Mouse (Mus musculus): ENCODE measurements around the gene Stat4.

The Stat4 gene

DNA sequence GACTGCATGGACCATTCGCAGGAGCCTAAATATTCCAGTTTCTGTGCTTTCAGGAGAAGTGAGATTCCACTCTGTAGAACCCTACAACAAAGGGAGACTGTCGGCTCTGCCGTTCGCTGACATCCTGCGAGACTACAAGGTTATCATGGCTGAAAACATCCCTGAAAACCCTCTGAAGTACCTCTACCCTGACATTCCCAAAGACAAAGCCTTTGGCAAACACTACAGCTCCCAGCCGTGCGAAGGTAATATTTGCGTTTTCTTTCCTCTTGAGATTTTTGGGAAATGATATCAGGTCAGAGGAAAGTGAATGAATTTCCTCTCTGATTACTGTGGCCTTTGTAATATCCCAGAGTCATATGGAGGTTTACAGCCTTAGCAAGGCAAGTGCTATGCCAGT, 115.8 kb downstream of the Stat4 start:
- no peak for DNase-seq (ENCODE audit: low read depth, low spot score)

- no peak for DNase-seq (ENCODE audit: low read depth, low spot score)
These were observed 120.3 kb downstream of the Stat4 start for GRCm38 (mm10) chr1:52107206-52107605.

- DNase-seq (ENCODE audit: low read depth, low spot score) = no peak
These were observed 124.3 kb downstream of the Stat4 start for GRCm38 (mm10) chr1:52111217-52111616.

- no peak for DNase-seq (ENCODE audit: low read depth, low spot score)
These were observed 125.4 kb downstream of the Stat4 start for GRCm38 (mm10) chr1:52112301-52112700.

- DNase-seq (ENCODE audit: low read depth, low spot score) = no peak
These were observed 126.2 kb downstream of the Stat4 start for GRCm38 (mm10) chr1:52113067-52113665.

DNA sequence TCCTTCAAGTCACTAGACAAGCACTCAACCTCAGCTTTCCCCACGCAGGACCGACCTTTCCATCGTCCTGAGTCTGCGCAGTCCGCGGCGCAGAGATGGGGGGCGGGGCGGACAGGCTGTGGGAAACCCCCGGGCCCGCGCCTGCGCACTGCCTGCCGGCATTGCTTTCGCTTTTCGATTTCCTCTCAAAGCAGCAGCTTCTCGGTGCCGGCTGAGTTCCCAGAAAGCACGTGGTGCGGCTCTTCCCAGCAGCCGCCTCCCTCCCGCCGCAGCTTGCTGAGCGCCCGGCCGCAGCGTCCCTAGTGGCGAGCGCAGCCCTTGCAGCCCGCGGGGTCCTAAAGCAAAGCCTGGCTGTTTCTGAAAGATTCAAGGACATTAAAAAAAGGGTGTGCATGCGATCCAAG, 126.7 kb downstream of the Stat4 start:
- peak; percentile 95 for DNase-seq (ENCODE audit: low read depth, low spot score)

GRCm38 (mm10) chr1:52116441-52116840, 129.5 kb downstream of the Stat4 start:
- DNase-seq (ENCODE audit: low read depth, low spot score) = no peak

DNA sequence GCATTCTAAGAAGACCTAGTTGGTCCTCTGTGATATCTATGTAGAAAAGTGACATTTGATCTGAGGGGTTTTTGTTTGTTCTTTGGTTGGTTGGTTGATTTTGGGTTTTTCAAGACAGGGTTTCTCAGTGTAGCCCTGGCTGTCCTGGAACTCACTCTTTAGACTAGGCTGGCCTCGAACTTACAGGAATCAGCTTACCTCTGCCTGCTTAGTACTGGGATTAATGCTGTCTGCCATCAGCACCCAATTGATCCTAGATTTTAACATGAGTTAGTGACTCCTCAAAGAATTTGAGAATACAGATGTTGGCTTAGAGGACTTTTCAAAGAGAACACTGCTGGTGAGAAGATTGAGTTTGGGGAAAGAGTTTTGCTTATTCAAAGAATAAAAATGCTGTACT, 130.8 kb downstream of the Stat4 start:
- DNase-seq (ENCODE audit: low read depth, low spot score) = no peak

GRCm38 (mm10) chr1:52118860-52119591, 132.1 kb downstream of the Stat4 start, which contains the start of gene Stat1:
Stat1 (plus strand) TSS chr1:52119440.
- DNase-seq (ENCODE audit: low read depth, low spot score) = peak; percentile 86

- no peak for DNase-seq (ENCODE audit: low read depth, low spot score)
These were observed 132.7 kb downstream of the Stat4 start for GRCm38 (mm10) chr1:52119691-52120090.

GRCm38 (mm10) chr1:52120191-52120590, 133.2 kb downstream of the Stat4 start:
- DNase-seq (ENCODE audit: low read depth, low spot score) = no peak

DNA sequence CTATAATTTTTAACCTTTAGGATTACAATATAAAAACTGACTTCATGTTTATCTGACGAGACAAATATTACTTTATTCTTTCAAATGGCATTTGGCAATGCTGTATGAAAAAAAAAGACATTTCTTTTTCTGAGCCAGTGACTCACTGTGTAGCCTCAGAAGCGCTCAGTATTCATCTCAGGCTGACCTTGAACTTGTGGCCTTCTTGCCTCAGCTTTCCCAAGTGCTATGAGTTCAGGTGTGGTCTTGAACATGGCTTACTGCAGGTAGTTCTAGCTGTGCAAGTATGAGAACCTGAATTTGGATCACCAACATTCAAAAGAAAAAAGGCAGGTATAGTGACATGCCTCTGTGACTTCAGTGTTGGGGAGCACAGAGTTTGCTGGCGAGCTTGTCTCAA, 134.1 kb downstream of the Stat4 start:
- no peak for DNase-seq (ENCODE audit: low read depth, low spot score)

GRCm38 (mm10) chr1:52124818-52125217, 137.9 kb downstream of the Stat4 start:
- DNase-seq (ENCODE audit: low read depth, low spot score) = no peak

DNA sequence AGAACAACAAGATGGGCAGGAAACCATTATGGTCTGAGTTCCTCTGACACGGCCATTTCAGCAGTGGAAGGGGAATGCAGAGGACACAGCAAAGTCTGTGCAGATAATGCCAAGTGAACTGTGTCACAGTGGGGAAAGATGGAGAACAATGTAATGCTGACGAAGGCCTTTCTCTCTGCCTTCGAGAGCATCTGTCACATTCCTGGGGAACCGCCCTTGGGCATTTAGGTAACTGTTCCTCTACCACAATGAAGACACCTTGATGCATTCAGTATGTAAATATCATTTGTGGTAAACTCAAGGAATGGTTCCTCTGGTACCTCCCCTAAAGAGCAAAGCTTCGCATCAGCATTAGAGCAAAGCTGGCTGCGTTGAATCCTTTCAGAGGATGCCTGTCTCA, 140.4 kb downstream of the Stat4 start:
- no peak for DNase-seq (ENCODE audit: low read depth, low spot score)

GRCm38 (mm10) chr1:52129794-52130193, 142.8 kb downstream of the Stat4 start:
- no peak for DNase-seq (ENCODE audit: low read depth, low spot score)

GRCm38 (mm10) chr1:52131787-52132377, 144.9 kb downstream of the Stat4 start:
- DNase-seq (ENCODE audit: low read depth, low spot score) = no peak

- no peak for DNase-seq (ENCODE audit: low read depth, low spot score)
These were observed 146.3 kb downstream of the Stat4 start for GRCm38 (mm10) chr1:52133254-52133653.

- DNase-seq (ENCODE audit: low read depth, low spot score) = no peak
These were observed 150.3 kb downstream of the Stat4 start for GRCm38 (mm10) chr1:52137292-52137691.

- no peak for DNase-seq (ENCODE audit: low read depth, low spot score)
These were observed 153.6 kb downstream of the Stat4 start for GRCm38 (mm10) chr1:52140534-52140933.

DNA sequence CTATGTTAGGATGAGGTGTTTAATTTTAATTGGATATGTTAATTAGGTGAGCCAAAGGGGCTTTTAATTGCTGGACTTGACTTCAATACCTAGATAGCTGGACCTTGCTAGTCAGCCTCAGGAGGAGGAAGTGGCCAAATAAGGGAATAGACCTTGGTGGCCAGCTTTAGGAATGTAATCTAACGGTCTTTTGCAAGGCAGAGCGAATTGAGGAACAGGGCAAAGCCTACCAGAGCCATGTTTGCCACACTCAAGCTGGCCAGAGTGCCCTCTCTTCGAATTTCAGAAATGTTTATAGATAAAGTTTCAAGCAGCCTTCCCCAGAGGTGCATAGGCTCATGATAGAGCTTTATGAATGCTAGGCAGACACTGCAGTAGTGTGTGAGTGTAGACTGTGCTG, 154.5 kb downstream of the Stat4 start:
- DNase-seq (ENCODE audit: low read depth, low spot score) = no peak

DNA sequence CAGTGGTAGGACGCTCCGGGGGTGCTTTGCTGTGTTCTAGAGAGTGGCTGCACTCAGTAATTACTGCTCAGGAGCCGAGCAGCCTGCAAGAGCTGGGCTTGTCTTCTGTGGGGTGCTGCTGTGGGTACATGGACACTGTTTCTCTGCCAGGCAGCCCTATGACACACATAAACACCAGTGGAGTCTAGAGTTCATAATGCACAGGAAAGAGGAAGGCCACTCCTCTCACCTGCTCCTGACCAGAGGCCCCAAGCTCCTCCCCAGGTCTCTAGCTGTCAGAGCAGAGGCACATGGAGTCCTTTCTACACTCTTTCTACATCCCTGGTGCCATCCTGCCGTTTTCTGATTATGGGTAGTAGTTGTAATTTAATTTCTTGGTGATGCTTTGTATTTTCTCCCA, 155.2 kb downstream of the Stat4 start:
- DNase-seq (ENCODE audit: low read depth, low spot score) = no peak

- DNase-seq (ENCODE audit: low read depth, low spot score) = no peak
These were observed 156.2 kb downstream of the Stat4 start for GRCm38 (mm10) chr1:52143191-52143590.

DNA sequence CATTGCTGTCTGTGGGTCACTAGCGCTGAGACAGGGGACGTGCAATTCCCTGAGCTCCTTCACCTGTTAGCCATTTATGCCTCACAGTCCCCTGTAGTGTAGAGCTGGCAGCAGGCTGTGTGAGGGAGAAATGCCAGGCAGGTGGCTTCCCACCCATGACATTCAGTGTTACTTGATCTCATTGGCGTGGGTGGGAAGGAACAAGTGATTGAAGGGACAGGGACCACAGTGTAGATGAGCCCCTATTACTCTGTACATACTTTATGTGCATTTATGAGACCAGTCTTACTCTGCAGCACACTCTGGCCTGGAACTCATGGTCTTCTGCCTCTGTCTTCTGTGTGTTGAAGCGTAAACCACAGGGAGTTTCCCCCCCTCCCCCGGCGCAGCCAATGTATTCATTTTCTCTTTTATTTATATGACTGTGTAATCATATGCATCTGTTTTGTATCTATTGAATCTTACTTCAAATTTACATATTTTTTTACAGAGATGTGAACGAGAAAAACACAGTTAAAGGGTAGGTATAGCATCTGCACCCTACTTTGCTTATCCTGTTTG, 156.7 kb downstream of the Stat4 start:
- DNase-seq (ENCODE audit: low read depth, low spot score) = no peak

Measured in embryo, embryonic 11.5 days (tissue).